Mouse (Mus musculus) naive thymus-derived CD4-positive, alpha-beta T cell, adult 2 months (primary cell): ENCODE results near the gene Itga2.
A peak's percentile ranks its signal among the peaks of the same experiment; 100 is the strongest.

Experiments used
- DNase-seq: peaks from one replicate; pipeline ENCODE4 v3.0.0-alpha.2; 2011; ENCODE audit warnings: low read depth

Itga2 gene

GRCm38 (mm10) chr13:114818513-114818912 lies 113.4 kb downstream of the Itga2 start:
- DNase-seq, result no peak

DNA sequence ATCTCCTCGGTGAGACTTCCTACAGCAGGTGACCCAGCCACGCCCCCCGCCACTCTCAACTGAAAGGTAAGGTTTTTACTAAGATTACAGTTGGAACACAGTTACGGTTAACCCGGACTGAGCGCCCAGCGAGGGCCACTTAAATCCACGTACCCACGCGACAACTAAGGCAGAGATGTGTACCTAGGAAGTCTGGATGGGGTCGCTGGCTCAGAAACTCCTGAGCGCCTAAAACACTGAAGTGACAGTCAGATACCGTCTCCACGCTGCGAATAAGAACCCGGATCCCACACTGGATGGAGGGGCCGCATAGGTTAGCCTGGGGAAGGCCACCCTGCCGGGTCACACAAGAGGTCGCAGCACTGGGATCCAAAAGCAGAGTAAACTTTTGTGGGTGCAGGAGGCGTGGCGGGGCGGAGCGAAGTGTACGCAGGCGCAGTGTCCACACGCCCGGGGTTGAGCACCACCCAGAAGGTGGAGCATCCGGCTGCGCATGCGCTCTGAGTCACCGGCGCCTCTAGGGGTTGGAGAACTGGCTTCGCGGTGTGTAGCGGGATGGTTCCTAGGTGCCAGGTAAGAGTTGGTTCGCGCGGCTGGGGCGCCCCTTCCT lies 114.0 kb downstream of the Itga2 start, which contains the start of gene Mocs2:
Gene Mocs2, plus strand, starts transcription at position 486 of the 610 bp plus-strand sequence.
- DNase-seq, result peak; percentile 98

DNA sequence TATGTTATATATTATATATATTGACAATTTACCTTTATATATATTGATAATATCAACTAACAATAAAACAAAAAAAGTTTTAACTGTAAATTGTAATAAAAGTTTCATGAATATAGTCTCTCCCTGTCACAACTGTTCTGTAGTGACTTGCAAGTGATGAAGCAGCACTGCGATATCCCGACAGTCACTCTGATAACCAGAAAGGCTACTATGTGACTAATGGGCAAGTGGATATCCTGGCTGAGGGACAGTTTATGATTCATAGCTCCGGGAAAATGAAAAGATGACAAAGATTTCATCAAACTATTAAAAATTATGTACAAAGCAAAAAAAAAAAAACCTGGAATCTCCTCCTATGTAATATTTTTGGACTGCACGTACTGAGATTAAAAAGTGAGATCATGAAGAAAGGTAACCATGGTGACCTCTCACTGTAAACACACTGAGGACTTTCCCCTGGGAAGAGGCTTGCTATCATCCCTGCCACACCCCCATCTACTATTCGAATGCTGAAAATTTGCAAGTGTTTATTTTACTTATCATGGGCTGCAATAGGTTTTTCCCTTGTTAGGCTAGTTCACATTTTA lies 122.2 kb downstream of the Itga2 start:
- no peak for DNase-seq

DNA sequence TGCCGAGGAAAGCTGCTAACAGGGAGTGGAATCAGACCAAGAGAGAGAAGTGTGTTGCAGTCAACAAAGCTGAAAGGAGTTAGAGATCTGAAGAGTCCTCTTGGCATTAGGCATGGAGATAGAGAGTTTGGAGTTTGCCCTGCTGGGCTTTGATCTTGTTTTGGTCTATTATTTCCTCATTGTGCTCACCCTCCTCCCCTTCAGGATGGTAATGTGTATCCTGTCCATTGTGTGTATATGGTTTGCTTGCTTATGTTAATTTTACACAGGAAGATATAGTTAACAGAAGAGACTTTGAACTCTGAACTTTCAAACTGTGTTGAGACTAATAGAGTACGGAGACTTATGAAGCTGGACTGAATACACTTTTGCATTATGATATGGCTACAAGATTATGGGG lies 128.9 kb downstream of the Itga2 start:
- no peak for DNase-seq

DNA sequence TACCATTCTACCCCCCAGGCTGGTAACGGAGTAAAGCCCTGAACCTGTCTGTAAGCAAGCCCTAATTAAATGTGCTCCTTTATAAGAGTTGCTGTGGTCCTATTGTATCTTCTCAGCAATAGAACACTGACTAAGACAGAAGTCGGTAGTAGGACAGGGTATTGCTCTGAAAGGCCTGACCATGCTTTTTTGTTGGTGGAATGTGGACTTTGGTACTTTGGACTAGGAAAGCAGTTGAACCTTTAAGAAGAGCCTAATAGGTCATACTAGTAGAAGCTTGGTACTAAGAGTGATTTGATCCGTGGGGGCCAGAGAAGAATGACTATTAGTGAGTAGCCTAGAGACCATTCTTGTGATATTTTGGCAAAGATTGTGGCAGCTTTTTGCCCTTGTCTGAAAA lies 130.0 kb downstream of the Itga2 start:
- no peak for DNase-seq

GRCm38 (mm10) chr13:114793250-114794030 lies 138.5 kb downstream of the Itga2 start:
- DNase-seq, result peak; percentile 65

- DNase-seq, result peak; percentile 12
Observed at GRCm38 (mm10) chr13:114791511-114791910, 140.4 kb downstream of the Itga2 start.
